Mouse (Mus musculus) liver (tissue): ENCODE data around the gene Tiam2.

Source experiments
- DNase-seq: peaks from one replicate; pipeline ENCODE4 v3.0.0-alpha.2; 2020; ENCODE audit warnings: mixed read lengths

Gene Tiam2

GRCm38 (mm10) chr17:3397836-3398235 is 71.5 kb downstream of the Tiam2 start:
- no peak for DNase-seq

- no peak for DNase-seq
Observed at GRCm38 (mm10) chr17:3405350-3406073, 79.1 kb downstream of the Tiam2 start.

GRCm38 (mm10) chr17:3407051-3407450 is 80.7 kb downstream of the Tiam2 start:
- DNase-seq = no peak

- DNase-seq = no peak
Observed at GRCm38 (mm10) chr17:3410307-3410706, 83.9 kb downstream of the Tiam2 start.

- no peak for DNase-seq
Observed at GRCm38 (mm10) chr17:3412771-3413170, 86.4 kb downstream of the Tiam2 start.

GRCm38 (mm10) chr17:3415580-3415979 is 89.2 kb downstream of the Tiam2 start:
- no peak for DNase-seq

GRCm38 (mm10) chr17:3416401-3416800 is 90.0 kb downstream of the Tiam2 start:
- no peak for DNase-seq

- DNase-seq = no peak
Observed at GRCm38 (mm10) chr17:3419368-3419928, 93.1 kb downstream of the Tiam2 start.

- DNase-seq = no peak
Observed at GRCm38 (mm10) chr17:3420148-3420547, 93.8 kb downstream of the Tiam2 start.

- no peak for DNase-seq
Observed at GRCm38 (mm10) chr17:3423416-3423815, 97.0 kb downstream of the Tiam2 start.

- DNase-seq = no peak
Observed at GRCm38 (mm10) chr17:3428659-3429058, 102.3 kb downstream of the Tiam2 start.

- DNase-seq = no peak
Observed at GRCm38 (mm10) chr17:3432590-3433498, 106.5 kb downstream of the Tiam2 start.

GRCm38 (mm10) chr17:3433521-3434271 is 107.3 kb downstream of the Tiam2 start:
- no peak for DNase-seq

GRCm38 (mm10) chr17:3435299-3435698 is 108.9 kb downstream of the Tiam2 start:
- no peak for DNase-seq

GRCm38 (mm10) chr17:3436841-3437515 is 110.6 kb downstream of the Tiam2 start:
- DNase-seq = no peak

- no peak for DNase-seq
Observed at GRCm38 (mm10) chr17:3442526-3443401, 116.4 kb downstream of the Tiam2 start.

- DNase-seq = no peak
Observed at GRCm38 (mm10) chr17:3446191-3446950, 120.0 kb downstream of the Tiam2 start.

GRCm38 (mm10) chr17:3448725-3449124 is 122.4 kb downstream of the Tiam2 start:
- DNase-seq = peak; percentile 64

- DNase-seq = peak; percentile 83
Observed at GRCm38 (mm10) chr17:3451077-3451476, 124.7 kb downstream of the Tiam2 start.

GRCm38 (mm10) chr17:3452571-3453311 is 126.4 kb downstream of the Tiam2 start:
- DNase-seq = no peak
